Mouse (Mus musculus) cerebral cortex, adult 2 months (tissue): ENCODE data around the gene Treml4.

Experiments
- WGBS: fragments of 180-500 bp; shearing (Covaris S2); methylation state at CpG from one replicate; pipeline ENCODE4 v1.1.7; 2018; 5-methylcytosine and 5-hydroxymethylcytosine counted together

Gene Treml4

GRCm38 (mm10) chr17:48279002-48279401, 14.9 kb downstream of the Treml4 start:
- 83% methylated on average over 4 of the region's 4 CpGs for WGBS

- 42% methylated on average over 18 of the region's 18 CpGs for WGBS
Measured at GRCm38 (mm10) chr17:48280943-48281738, 17.0 kb downstream of the Treml4 start.

GRCm38 (mm10) chr17:48281739-48282085, 17.6 kb downstream of the Treml4 start:
- 18% methylated on average over 3 of the region's 3 CpGs for WGBS

- WGBS = 34% methylated on average over 1 of the region's 1 CpGs
Measured at GRCm38 (mm10) chr17:48286765-48287164, 22.7 kb downstream of the Treml4 start.

- 62% methylated on average over 2 of the region's 2 CpGs for WGBS
Measured at GRCm38 (mm10) chr17:48287276-48287675, 23.2 kb downstream of the Treml4 start.

GRCm38 (mm10) chr17:48293500-48294194, 29.6 kb downstream of the Treml4 start:
- WGBS = 85% methylated on average over 5 of the region's 5 CpGs

- WGBS = 58% methylated on average over 3 of the region's 4 CpGs
Measured at GRCm38 (mm10) chr17:48299203-48299602, 35.1 kb downstream of the Treml4 start, which contains the start of gene Treml2. Gene Treml2, plus strand, starts transcription at chr17:48299498.

GRCm38 (mm10) chr17:48299756-48300155, 35.7 kb downstream of the Treml4 start:
- WGBS = 56% methylated on average over 7 of the region's 7 CpGs

GRCm38 (mm10) chr17:48300199-48300598, 36.1 kb downstream of the Treml4 start:
- 79% methylated on average over 7 of the region's 7 CpGs for whole genome bisulfite sequencing

- WGBS = 82% methylated on average over 9 of the region's 9 CpGs
Measured at GRCm38 (mm10) chr17:48300861-48301260, 36.8 kb downstream of the Treml4 start.

- WGBS = 93% methylated on average over 5 of the region's 5 CpGs
Measured at GRCm38 (mm10) chr17:48301792-48302191, 37.7 kb downstream of the Treml4 start.

- WGBS = 85% methylated on average over 2 of the region's 2 CpGs
Measured at GRCm38 (mm10) chr17:48312124-48312523, 48.0 kb downstream of the Treml4 start.

GRCm38 (mm10) chr17:48315905-48316579, 51.9 kb downstream of the Treml4 start, which contains the start of gene B430306N03Rik:
Gene B430306N03Rik, plus strand, starts transcription at chr17:48316141.
- 76% methylated on average over 3 of the region's 3 CpGs for WGBS

GRCm38 (mm10) chr17:48318686-48319085, 54.6 kb downstream of the Treml4 start:
- 94% methylated on average over 1 of the region's 1 CpGs for WGBS

- WGBS = 89% methylated on average over 2 of the region's 2 CpGs
Measured at GRCm38 (mm10) chr17:48321279-48321678, 57.2 kb downstream of the Treml4 start.

- WGBS = 80% methylated on average over 3 of the region's 3 CpGs
Measured at GRCm38 (mm10) chr17:48323236-48323635, 59.1 kb downstream of the Treml4 start.

- WGBS = 86% methylated on average over 5 of the region's 5 CpGs
Measured at GRCm38 (mm10) chr17:48324258-48324657, 60.2 kb downstream of the Treml4 start.
